ENCODE assay signal across 8 mouse cellular contexts in genomic region chr14:73552341-73553121, GRCm38 (mm10). TPM values are rescaled to one million over a fixed set of nuclear protein-coding genes. Genes with fewer than 3 reads are reported as not detected.
DNase-seq lines count a peak whose midpoint lies in the region; ATAC-seq and TF ChIP-seq lines count a peak whose summit lies in the region.

No protein-coding gene starts in this region.

- H3K4me1 ChIP-seq in hindbrain, embryonic 10.5 days (replicated peaks): peaks cover 20% of the 10 kb centered on the region
- H3K4me1 ChIP-seq in lung, postnatal 0 days (ENCODE audit: insufficient read depth, low read depth, low read length): no peaks in the 10 kb centered on the region

- ATAC-seq in frontal cortex, adult (ENCODE audit: low TSS enrichment): peak; percentile 96
- peak; percentile 98 for ATAC-seq in lung, postnatal 0 days

- peak; percentile 2; the same call in 1 of the 2 replicates for TF ChIP-seq CTCF in lung, postnatal 0 days (IDR thresholded peaks at IDR 0.05)

- H3K36me3 ChIP-seq in hindbrain, embryonic 10.5 days: peaks cover 19% of the 10 kb centered on the region
- no peaks in the 10 kb centered on the region for H3K36me3 ChIP-seq in lung, postnatal 0 days (ENCODE audit: insufficient read depth, low read length)

- no peak for TF ChIP-seq EP300 in lung, postnatal 0 days (IDR thresholded peaks at IDR 0.05)

- DNase-seq in MN1 (ENCODE audit: low spot score): peak; percentile 95
- DNase-seq in cerebellum, adult 9-10 months: peak; percentile 94
- peak; percentile 97 for DNase-seq in hindbrain, embryonic 10.5 days (ENCODE audit: low spot score)
- peak; percentile 92 for DNase-seq in layer of hippocampus, adult 9-11 months
- peak; percentile 97 for DNase-seq in lung, postnatal 0 days (ENCODE audit: low spot score)
- peak; percentile 96 for DNase-seq in ovary, postnatal 14 days (ENCODE audit: low spot score)
- DNase-seq in thymus, postnatal 14 days: peak; percentile 96

- H3K9ac ChIP-seq in lung, postnatal 0 days (replicated peaks; ENCODE audit: low read depth): peak overlapping the region; percentile 76

- H3K4me2 ChIP-seq in lung, postnatal 0 days (replicated peaks; ENCODE audit: low read depth, low read length): peak overlapping the region; percentile 82

- H3K27ac ChIP-seq in hindbrain, embryonic 10.5 days: peak overlapping the region; percentile 93
- peak overlapping the region; percentile 85 for H3K27ac ChIP-seq in lung, postnatal 0 days (ENCODE audit: low read length)

- no peaks in the 10 kb centered on the region for H3K9me3 ChIP-seq in hindbrain, embryonic 10.5 days
- no peaks in the 10 kb centered on the region for H3K9me3 ChIP-seq in lung, postnatal 0 days (ENCODE audit: low read length)

- WGBS in hindbrain, embryonic 10.5 days: 4% methylated on average over 61 of the region's 61 CpGs
- 3% methylated on average over 61 of the region's 61 CpGs for WGBS in lung, postnatal 0 days

- H3K27me3 ChIP-seq in hindbrain, embryonic 10.5 days (ENCODE audit: insufficient read depth, poor library complexity, severe bottlenecking): no peaks in the 10 kb centered on the region
- no peaks in the 10 kb centered on the region for H3K27me3 ChIP-seq in lung, postnatal 0 days (replicated peaks; ENCODE audit: insufficient read depth, low read length)

- peak overlapping the region; percentile 100 for H3K4me3 ChIP-seq in hindbrain, embryonic 10.5 days
- peak overlapping the region; percentile 99 for H3K4me3 ChIP-seq in lung, postnatal 0 days (ENCODE audit: low read depth, low read length)

RNA-seq across cellular contexts. Expression of gene Nudt15, which starts 4.5 kb away (rescaled TPM):
- polyA plus RNA-seq in hindbrain, embryonic 10.5 days (2016; fragmentation: Nextera tagmentation; extraction: Ambion mirVana): 8.6 and 8.8 TPM in 2 replicates
- 2.5 and 2.7 TPM in 2 replicates for polyA plus RNA-seq in lung, postnatal 0 days (2015; fragmentation: Nextera tagmentation; extraction: Ambion mirVana)

RNA-seq across cellular contexts. Expression of gene Sucla2, which starts 27.4 kb away (rescaled TPM):
- polyA plus RNA-seq in hindbrain, embryonic 10.5 days (2016; fragmentation: Nextera tagmentation; extraction: Ambion mirVana): 78.9 and 105 TPM in 2 replicates
- polyA plus RNA-seq in lung, postnatal 0 days (2015; fragmentation: Nextera tagmentation; extraction: Ambion mirVana): 80.2 and 84.7 TPM in 2 replicates

RNA-seq across cellular contexts. Expression of gene Med4, which starts 42.7 kb away (rescaled TPM):
- polyA plus RNA-seq in hindbrain, embryonic 10.5 days (2016; fragmentation: Nextera tagmentation; extraction: Ambion mirVana): 89.3 and 104 TPM in 2 replicates
- polyA plus RNA-seq in lung, postnatal 0 days (2015; fragmentation: Nextera tagmentation; extraction: Ambion mirVana): 52.8 and 56.1 TPM in 2 replicates

Comparison
In these comparisons a context has a peak if more than half of its experiments do, and no peak if none do; other contexts are left out.
1. Peak in every context shown above with its lines: DNase-seq, ATAC-seq, H3K4me3 ChIP-seq and H3K27ac ChIP-seq.